Mouse (Mus musculus) forebrain, embryonic 10.5 days (tissue): Measurements from ENCODE around the gene Sapcd1. TPM values are rescaled to one million over a fixed set of nuclear protein-coding genes. Genes with fewer than 3 reads are reported as not detected.
"Not testable (repeated sequence)": the region's sequence is repeated elsewhere in the genome, so short reads cannot be mapped to it uniquely, and the experiment has no call there.

Experiments
- DNase-seq: peaks from one replicate; pipeline ENCODE4 v3.0.0-alpha.2; 2017; ENCODE audit warnings: low spot score; ENCODE audit errors: extremely low spot score
- H3K27ac ChIP-seq: fragments of 300-500 bp; sonication (generic); 2 replicates; pipeline ENCODE4 v1.5.1; 2016; ENCODE audit warnings: mild to moderate bottlenecking
- H3K27me3 ChIP-seq: fragments of 300-500 bp; sonication (generic); 2 replicates; pipeline ENCODE4 v1.6.1; 2016; ENCODE audit warnings: mild to moderate bottlenecking; ENCODE audit not compliant: poor library complexity, severe bottlenecking
- H3K36me3 ChIP-seq: fragments of 300-500 bp; sonication (generic); replicated peaks from 2 replicates; pipeline ENCODE4 v1.6.1; 2016; ENCODE audit warnings: mild to moderate bottlenecking, moderate library complexity
- H3K4me1 ChIP-seq: fragments of 300-500 bp; sonication (generic); 2 replicates; pipeline ENCODE4 v1.6.1; 2016
- H3K4me3 ChIP-seq: fragments of 300-500 bp; sonication (generic); 2 replicates; pipeline ENCODE4 v1.5.1; 2016; ENCODE audit warnings: mild to moderate bottlenecking, moderate library complexity
- H3K9me3 ChIP-seq: fragments of 300-500 bp; sonication (generic); 2 replicates; pipeline ENCODE4 v1.6.1; 2016; ENCODE audit warnings: mild to moderate bottlenecking, moderate library complexity
- WGBS: fragments of 180-500 bp; shearing (Covaris S2); methylation state at CpG from one replicate; pipeline ENCODE4 v1.1.7; 2016; 5-methylcytosine and 5-hydroxymethylcytosine counted together
- polyA plus RNA-seq: library from polyadenylated mRNA; unstranded; fragments of >200 nt; fragmentation: Nextera tagmentation; extraction: Ambion mirVana; gene quantifications from 2 replicates; pipeline ENCODE4 v1.2.1, GENCODE M21; 2016

Gene Sapcd1
- polyA plus RNA-seq, 1 experiment from 2014 or later, result 3.0 TPM

DNA sequence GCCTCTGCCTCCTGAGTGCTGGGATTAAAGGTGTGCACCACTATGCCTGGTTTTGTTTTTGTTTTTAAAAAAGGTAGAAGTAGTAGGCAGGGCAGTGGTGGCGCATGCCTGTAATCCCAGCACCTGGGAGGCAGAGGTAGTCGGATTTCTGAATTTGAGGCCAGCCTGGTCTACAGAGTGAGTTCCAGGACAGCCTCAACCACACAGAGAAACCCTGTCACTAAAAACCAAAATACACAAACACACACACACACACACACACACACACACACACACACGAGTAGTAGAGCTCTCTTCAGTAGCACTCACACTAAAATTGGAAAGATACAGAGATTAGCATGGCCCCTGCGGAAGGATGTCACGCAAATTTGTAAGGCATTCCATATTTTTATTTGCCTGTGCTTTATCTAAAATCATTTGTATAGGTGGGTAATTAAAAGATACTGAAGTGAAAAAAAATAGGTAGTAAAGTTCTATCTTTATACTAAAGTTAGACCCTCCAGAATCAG, 21.2 kb upstream of the Sapcd1 start:
- Histone ChIP-seq H3K4me1 (peaks cover 83% of the 10 kb centered on the region), H3K27ac (peak overlapping the region; percentile 98), H3K4me3 (peak overlapping the region; percentile 72; the same call in 1 of the 2 replicates), H3K36me3 (peaks cover 20% of the 10 kb centered on the region), H3K9me3 (peaks cover 3% of the 10 kb centered on the region; the same call in 1 of the 2 replicates), H3K27me3 (no peaks in the 10 kb centered on the region)
- no peak for DNase-seq
- 73% methylated on average over 5 of the region's 5 CpGs for WGBS

DNA sequence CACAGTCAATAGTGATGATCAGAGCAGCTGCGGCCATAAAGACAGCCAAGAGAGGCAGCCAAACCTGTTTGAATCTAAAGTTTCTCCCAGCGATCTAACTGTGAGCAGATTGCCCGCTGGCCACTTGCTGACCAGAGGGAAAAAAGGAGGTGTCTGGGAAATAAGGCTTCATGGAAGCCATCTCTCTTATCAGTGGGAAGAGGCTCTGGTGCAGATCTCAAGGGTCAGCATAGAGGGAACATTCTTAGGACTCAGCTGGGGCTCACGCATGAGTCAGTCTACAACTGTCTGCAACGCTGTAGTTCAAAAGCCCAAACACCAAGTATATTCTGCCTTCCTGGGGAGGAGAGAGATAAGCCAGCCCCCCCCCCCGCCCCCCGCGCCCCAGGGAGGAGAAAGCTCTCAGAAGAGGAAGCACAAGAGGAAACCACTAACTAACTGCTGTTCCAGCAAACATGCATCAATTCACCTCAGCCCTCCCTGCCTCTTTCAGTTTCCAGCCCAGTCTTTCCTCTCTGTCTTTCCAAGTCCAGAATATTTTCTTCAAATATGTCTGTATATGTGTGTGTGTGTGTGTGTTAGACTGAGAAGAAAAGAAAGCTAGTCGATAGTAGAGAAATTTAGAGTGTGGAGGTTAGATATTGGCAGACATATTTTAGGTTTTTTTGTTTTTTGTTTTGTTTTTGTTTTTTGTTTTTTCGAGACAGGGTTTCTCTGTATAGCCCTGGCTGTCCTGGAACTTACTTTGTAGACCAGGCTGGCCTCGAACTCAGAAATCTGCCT, 20.5 kb upstream of the Sapcd1 start:
- DNase-seq, result no peak
- H3K9me3 ChIP-seq, result no peaks in the 10 kb centered on the region
- H3K27me3 ChIP-seq, result no peaks in the 10 kb centered on the region
- 44% methylated on average over 11 of the region's 11 CpGs for WGBS
- peaks cover 13% of the 10 kb centered on the region for H3K36me3 ChIP-seq
- peaks cover 83% of the 10 kb centered on the region for H3K4me1 ChIP-seq
- H3K27ac ChIP-seq, result peak overlapping the region; percentile 98
- peak overlapping the region; percentile 19; the same call in 1 of the 2 replicates for H3K4me3 ChIP-seq

DNA sequence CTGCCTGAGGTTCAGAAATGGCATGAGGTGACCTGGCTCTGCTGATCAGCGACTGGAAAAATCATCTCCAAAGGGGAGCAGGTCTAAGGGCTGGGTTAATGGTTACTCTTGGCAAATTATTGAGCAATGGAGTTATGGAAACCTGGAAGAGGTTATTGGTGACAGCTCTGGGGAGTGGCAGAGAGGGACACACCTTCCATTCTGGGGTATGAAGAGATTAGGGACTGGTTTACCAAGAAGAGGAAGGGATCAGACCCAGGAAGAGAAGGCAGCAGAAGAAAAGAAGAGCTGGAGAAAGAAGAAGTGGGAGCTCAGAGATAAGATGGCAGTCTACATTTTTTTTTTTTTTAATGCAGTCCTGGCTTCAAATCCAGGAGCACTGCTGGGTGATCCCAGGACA, 19.9 kb upstream of the Sapcd1 start:
- no peaks in the 10 kb centered on the region for H3K27me3 ChIP-seq
- H3K9me3 ChIP-seq, result no peaks in the 10 kb centered on the region
- peak overlapping the region; percentile 19; the same call in 1 of the 2 replicates for H3K4me3 ChIP-seq
- H3K27ac ChIP-seq, result peak overlapping the region; percentile 98
- peaks cover 7% of the 10 kb centered on the region for H3K36me3 ChIP-seq
- DNase-seq, result no peak
- WGBS, result 54% methylated on average over 1 of the region's 1 CpGs
- peaks cover 79% of the 10 kb centered on the region for H3K4me1 ChIP-seq

DNA sequence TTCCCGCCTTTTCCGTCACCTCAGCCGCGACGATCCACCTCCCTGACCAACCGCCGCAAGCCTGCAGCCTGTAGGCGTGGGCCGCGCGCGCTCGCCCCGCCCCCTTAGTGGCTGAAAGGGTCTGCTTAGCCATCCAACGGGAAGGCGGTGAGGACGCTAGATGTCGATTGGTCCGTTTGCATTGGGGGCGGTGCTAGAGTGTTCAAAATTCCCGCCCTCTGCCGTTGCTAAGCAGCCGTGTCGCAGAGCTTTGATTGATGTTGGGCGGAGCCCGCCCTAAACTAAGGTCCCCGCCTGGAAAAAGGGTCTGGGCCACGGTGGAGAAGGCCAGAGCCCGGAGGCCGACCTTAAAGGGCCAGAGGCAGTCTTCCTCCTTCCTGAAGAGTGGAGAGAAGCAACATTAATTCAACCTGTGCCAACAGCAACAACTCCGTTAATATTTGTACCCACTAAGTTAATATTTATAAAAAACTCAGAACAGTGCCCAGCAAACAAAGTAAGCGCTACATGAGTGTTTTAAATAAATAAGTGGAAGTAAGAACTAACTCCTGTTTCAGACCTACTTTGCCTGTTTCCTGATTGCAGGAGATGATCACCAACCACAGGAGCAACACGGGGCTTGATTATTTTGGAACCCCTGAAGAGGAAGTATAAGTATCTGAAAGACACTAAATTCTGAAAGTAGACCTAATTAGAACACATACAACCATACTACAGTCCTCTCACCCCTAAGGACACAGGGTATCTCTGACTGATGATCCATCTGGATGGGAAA, 19.1 kb upstream of the Sapcd1 start, which contains the start of gene Msh5:
Msh5 (minus strand) TSS at position 65 of the 775 bp plus-strand sequence.
- H3K4me1 ChIP-seq, result peaks cover 71% of the 10 kb centered on the region
- peak within 1 kb of the TSS; percentile 70 for H3K4me3 ChIP-seq
- no peaks in the 10 kb centered on the region for H3K9me3 ChIP-seq
- H3K27ac ChIP-seq, result peak within 1 kb of the TSS; percentile 98
- H3K36me3 ChIP-seq, result no peaks in the 10 kb centered on the region
- peak; percentile 100 for DNase-seq
- no peaks in the 10 kb centered on the region for H3K27me3 ChIP-seq
- 3% methylated on average over 33 of the region's 33 CpGs for WGBS

DNA sequence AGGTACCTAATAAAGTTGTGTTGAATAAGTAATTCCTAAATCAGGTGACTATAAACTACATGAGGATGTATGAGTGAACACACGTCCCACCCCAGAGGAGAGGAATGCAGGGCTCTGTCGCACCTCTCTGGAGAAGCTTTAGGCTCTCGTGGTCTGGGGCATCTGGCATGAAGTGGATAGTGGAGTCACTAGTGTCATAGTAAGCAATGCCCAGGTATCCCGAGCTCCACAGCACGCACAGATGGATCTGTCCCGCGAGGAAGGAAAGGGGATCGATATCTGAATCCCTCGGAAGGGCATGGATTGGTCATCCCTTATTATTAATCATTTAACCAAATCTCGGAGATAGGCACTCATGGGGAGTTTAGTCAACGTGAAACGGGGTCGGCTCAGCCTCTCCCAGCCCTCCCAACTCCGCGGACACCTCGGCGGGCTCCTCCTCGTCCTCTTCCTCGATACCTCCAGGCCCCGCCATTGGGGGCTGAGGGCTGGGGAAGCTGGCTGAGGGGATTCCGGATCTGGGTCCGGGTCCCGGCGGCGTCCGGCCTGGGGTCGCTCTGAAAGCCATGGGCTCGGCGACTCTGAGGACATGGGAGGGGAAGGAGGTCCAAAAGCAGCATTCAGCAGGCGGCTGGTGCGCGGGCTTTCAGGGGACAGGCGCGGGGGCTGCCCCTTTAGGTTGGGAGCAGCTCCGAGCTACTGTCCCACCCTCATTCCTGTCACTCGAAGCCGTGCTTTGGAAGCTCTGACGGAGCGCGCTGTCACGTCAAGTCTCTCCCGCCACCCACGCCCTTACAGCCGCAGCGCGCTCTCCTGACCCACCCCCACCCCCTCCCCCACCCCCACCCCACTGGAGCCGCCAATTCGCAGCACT, 18.2 kb upstream of the Sapcd1 start:
- H3K4me3 ChIP-seq, result peak overlapping the region; percentile 70
- H3K9me3 ChIP-seq, result no peaks in the 10 kb centered on the region
- peak overlapping the region; percentile 98 for H3K27ac ChIP-seq
- peaks cover 63% of the 10 kb centered on the region for H3K4me1 ChIP-seq
- H3K27me3 ChIP-seq, result no peaks in the 10 kb centered on the region
- H3K36me3 ChIP-seq, result no peaks in the 10 kb centered on the region
- WGBS, result 8% methylated on average over 48 of the region's 48 CpGs
- no peak for DNase-seq

DNA sequence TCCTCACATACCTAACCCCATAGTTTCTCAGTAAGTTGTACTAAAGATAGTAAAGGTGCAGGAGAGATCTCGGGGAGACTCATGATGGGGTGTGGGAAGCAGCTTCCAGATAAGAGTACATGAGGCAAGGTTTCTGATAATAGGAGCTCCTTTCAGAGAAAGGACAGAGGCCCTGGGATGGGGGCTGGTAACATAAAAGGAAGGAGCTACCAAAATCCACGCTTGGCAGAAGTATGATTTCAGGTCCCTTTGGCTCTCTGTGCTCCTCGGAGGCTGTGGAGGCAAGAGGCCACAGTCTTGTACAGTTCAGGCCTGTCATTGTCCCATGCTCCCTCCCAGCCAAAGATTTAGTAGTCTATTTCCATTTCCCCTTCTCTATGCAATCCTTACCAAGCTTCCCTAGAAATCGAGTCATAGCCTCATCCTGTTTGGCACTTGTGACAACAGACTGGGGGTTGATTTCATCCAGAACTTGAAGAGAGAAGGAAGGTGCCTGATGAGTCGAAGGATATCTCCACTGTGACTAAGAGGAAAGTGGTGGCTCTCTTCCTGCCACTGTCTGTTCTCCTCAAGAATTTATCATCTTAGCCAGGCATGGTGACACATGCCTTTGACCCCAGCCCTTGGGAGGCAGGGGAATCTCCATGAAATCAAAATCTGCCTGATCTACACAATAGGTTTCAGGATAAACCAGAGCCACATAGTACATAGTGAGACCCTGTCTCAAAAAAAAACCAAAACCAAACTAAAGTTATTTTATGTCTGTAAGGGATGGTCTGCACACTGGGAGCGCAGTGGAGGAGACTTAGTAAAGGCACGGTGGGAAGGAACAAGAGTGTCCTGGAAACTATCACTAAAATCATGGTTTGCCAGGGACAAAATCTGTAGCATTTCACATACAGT, 17.3 kb upstream of the Sapcd1 start:
- Histone ChIP-seq H3K27ac (peak overlapping the region; percentile 98), H3K9me3 (no peaks in the 10 kb centered on the region), H3K4me1 (peaks cover 54% of the 10 kb centered on the region), H3K4me3 (peak overlapping the region; percentile 70), H3K36me3 (no peaks in the 10 kb centered on the region), H3K27me3 (no peaks in the 10 kb centered on the region)
- no peak for DNase-seq
- WGBS, result 87% methylated on average over 7 of the region's 7 CpGs

DNA sequence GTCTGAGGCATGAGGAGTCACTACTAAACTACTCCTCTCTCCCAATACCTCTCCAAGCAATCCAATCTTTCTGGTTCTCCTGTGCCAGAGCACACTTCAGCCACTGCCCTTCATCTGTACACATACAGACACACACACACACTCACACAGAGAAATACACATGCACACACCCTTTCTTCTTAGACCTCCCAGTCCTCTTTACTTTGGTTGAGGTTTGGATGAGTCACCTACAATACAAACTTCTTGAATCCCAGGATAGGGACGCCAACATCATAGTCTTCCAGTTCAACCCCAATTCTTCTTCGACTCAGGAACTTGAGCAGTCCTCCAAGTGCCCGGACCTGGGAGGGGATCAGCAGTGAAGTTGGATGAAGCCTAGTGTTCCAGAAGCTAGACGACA, 16.0 kb upstream of the Sapcd1 start:
- Histone ChIP-seq H3K27ac (0 out of 2 replicates have a peak overlapping the region, but pooled peaks have one; percentile 35), H3K4me3 (no peak overlapping the region), H3K9me3 (no peaks in the 10 kb centered on the region), H3K36me3 (no peaks in the 10 kb centered on the region), H3K4me1 (peaks cover 40% of the 10 kb centered on the region), H3K27me3 (no peaks in the 10 kb centered on the region)
- DNase-seq, result no peak
- WGBS, result 89% methylated on average over 4 of the region's 4 CpGs

DNA sequence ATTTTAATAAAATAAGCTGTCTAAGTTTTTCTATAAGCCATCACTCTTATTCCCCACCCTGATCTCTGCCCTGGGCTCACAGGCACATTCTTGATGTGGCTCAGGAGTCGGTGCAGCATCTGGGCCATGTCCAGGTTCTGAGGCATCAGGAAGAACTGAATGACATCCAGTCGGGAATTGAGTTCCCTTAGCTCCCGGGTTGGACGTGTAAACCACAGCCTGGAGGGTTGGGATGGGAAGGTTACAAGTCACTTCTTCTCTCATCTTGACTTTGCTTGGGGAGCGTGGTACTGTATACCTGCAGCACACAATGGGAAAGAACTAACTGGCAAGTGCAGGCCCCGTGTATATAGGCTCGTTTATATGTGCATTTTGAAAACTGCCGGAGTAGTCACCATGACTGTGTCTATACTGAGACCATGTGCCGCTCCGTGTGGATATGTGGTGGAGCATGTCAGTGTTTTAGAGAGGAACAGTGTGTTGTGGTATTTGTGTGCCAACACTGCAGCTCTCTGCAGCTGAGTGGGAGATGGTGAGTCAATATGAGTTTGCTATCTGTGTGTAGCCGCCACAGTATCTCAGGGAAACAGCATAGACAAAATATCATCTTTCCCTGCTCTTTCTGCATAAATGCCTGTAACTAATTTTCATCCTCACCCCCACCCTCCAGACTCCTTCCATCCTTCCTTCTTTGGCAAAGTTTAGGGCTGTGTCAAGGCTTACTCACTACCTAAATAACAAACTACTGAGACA, 11.5 kb upstream of the Sapcd1 start:
- Histone ChIP-seq H3K4me3 (no peak overlapping the region), H3K27me3 (no peaks in the 10 kb centered on the region), H3K27ac (no peak overlapping the region), H3K36me3 (no peaks in the 10 kb centered on the region), H3K4me1 (no peaks in the 10 kb centered on the region), H3K9me3 (no peaks in the 10 kb centered on the region)
- WGBS, result 91% methylated on average over 11 of the region's 11 CpGs
- no peak for DNase-seq

DNA sequence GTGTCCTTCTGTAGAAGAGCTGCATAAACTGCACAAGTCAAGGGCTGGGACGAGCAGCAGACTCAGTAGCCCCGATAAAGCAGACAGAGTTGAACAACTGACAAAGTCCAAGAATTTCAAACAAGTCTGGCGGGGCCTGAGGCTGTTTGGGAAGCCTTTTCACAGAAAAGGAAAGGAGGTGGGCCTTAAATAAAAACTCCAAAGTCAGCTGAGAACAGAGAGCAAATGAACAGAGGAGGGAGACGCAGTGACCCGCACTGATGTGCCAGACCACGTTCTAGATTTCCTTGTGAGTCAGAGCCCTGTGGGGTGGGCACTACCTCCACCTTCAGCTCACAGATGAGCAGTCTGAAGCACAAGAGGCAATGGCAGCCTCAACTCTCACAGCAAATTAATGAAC, 7.1 kb upstream of the Sapcd1 start:
- H3K27me3 ChIP-seq, result 0 out of 2 replicates have a peak, but pooled peaks cover 3% of the 10 kb centered on the region
- peaks cover 8% of the 10 kb centered on the region for H3K4me1 ChIP-seq
- no peak overlapping the region for H3K4me3 ChIP-seq
- WGBS, result 84% methylated on average over 6 of the region's 6 CpGs
- 0 out of 2 replicates have a peak overlapping the region, but pooled peaks have one; percentile 11 for H3K27ac ChIP-seq
- no peaks in the 10 kb centered on the region for H3K9me3 ChIP-seq
- H3K36me3 ChIP-seq, result no peaks in the 10 kb centered on the region
- DNase-seq, result no peak

DNA sequence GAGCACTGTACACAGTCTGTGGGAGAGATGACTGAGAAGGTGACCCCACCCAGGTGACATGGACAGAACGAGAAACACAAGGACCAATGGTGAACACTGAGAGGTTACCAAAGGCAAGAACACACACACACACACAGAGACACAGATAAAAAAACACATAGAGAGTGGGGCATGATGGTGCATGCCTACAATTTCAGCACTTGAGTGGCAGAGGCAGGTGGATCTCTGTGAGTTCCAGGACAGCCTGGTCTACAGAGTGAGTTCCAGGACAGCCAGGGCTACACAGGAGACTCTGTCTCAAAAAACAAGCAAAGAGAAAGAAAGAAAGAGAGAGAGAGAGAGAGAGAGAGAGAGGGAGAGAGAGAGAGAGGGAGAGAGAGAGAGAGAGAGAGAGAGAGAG, 5.9 kb upstream of the Sapcd1 start:
- H3K27ac ChIP-seq, DNase-seq, H3K9me3 ChIP-seq, H3K27me3 ChIP-seq, H3K4me3 ChIP-seq, H3K36me3 ChIP-seq: not testable (repeated sequence)
- WGBS, result 72% methylated on average over 1 of the region's 1 CpGs
- H3K4me1 ChIP-seq, result peaks cover 15% of the 10 kb centered on the region

DNA sequence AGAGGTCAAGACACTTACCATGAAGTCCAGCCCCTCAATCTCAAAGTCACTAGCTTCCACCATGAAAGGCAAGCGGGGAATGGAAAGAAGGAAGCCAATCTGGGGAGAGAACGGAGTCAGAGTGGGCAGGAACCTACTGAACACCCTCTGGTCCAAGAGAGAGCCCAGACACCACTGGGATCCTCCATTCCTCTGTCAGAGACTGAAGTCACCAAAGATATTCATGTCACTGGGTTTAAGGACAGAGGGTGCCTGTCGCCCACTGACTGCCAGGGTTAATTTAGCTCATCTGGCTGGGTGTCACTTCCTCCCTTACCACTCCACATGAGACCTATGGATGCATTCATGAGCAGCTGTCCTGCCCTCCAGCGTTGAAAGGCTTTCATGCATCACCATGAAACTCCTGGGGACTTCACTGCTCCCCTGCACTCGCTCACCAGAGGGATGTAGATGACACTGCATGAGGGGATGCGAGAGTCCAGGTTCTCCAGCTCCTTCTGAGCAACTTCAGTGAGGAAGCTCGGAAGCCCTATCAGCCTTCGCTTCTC, 4.6 kb upstream of the Sapcd1 start:
- WGBS, result 79% methylated on average over 8 of the region's 8 CpGs

More for the DNA sequence above, 4.6 kb upstream of the Sapcd1 start:
- Histone ChIP-seq H3K27ac (no peak overlapping the region), H3K9me3 (no peaks in the 10 kb centered on the region), H3K27me3 (0 out of 2 replicates have a peak, but pooled peaks cover 3% of the 10 kb centered on the region), H3K36me3 (no peaks in the 10 kb centered on the region), H3K4me1 (peaks cover 23% of the 10 kb centered on the region), H3K4me3 (no peak overlapping the region)
- DNase-seq, result no peak
